Mouse (Mus musculus) limb, embryonic 12.5 days (tissue): ENCODE measurements at regions not wholly inside any gene's neighbourhood (a gene's known extent, or its start where the extent isn't known, plus 50 kb on each side); places are given as distances from the start of the nearest gene placed in this dataset.

Source experiments
- ATAC-seq: fragments of 200-750 bp; cut with Nextera tagmentation; 2 replicates; pipeline ENCODE4 v1.8.0; 2017; ENCODE audit warnings: low read depth, moderate TSS enrichment; ENCODE audit not compliant: insufficient number of reproducible peaks, insufficient read depth, low FRiP score, low TSS enrichment
- H3K27ac ChIP-seq: fragments of 300-500 bp; sonication (generic); 2 replicates; pipeline ENCODE4 v1.5.1; 2016; ENCODE audit warnings: mild to moderate bottlenecking, moderate library complexity
- H3K27me3 ChIP-seq: fragments of 300-500 bp; sonication (generic); 2 replicates; pipeline ENCODE4 v1.6.1; 2016; ENCODE audit warnings: mild to moderate bottlenecking, moderate library complexity
- H3K36me3 ChIP-seq: fragments of 300-500 bp; sonication (generic); 2 replicates; pipeline ENCODE4 v1.6.1; 2016; ENCODE audit warnings: mild to moderate bottlenecking, moderate library complexity
- H3K4me1 ChIP-seq: fragments of 300-500 bp; sonication (generic); replicated peaks from 2 replicates; pipeline ENCODE4 v1.6.1; 2016
- H3K4me2 ChIP-seq: fragments of 300-500 bp; sonication (generic); 2 replicates; pipeline ENCODE4 v1.6.1; 2016; ENCODE audit warnings: mild to moderate bottlenecking, moderate library complexity
- H3K4me3 ChIP-seq: fragments of 300-500 bp; sonication (generic); replicated peaks from 2 replicates; pipeline ENCODE4 v1.5.1; 2016; ENCODE audit warnings: mild to moderate bottlenecking
- H3K9ac ChIP-seq: fragments of 300-500 bp; sonication (generic); replicated peaks from 2 replicates; pipeline ENCODE4 v1.6.1; 2016; ENCODE audit warnings: mild to moderate bottlenecking, moderate library complexity
- H3K9me3 ChIP-seq: fragments of 300-500 bp; sonication (generic); 2 replicates; pipeline ENCODE4 v1.6.1; 2016; ENCODE audit warnings: mild to moderate bottlenecking, moderate library complexity
- WGBS: fragments of 180-500 bp; shearing (Covaris S2); methylation state at CpG from one replicate; pipeline ENCODE4 v1.1.7; 2016; 5-methylcytosine and 5-hydroxymethylcytosine counted together

GRCm38 (mm10) chr1:35754170-35754569, 314.0 kb upstream of the Hs6st1 start:
- 79% methylated on average over 11 of the region's 11 CpGs for WGBS
- no peak overlapping the region for H3K4me2 ChIP-seq
- no peaks in the 10 kb centered on the region for H3K9me3 ChIP-seq
- no peak overlapping the region for H3K9ac ChIP-seq
- no peak overlapping the region for H3K4me3 ChIP-seq
- H3K4me1 ChIP-seq: 0 out of 2 replicates have a peak, but pooled peaks cover 3% of the 10 kb centered on the region
- no peaks in the 10 kb centered on the region for H3K27me3 ChIP-seq
- no peak for ATAC-seq
- no peaks in the 10 kb centered on the region for H3K36me3 ChIP-seq
- H3K27ac ChIP-seq: no peak overlapping the region

- Histone ChIP-seq H3K4me2 (no peak overlapping the region), H3K27ac (no peak overlapping the region), H3K27me3 (no peaks in the 10 kb centered on the region), H3K4me3 (no peak overlapping the region), H3K9ac (no peak overlapping the region), H3K36me3 (no peaks in the 10 kb centered on the region), H3K4me1 (peaks cover 6% of the 10 kb centered on the region; the same call in 1 of the 2 replicates), H3K9me3 (no peaks in the 10 kb centered on the region)
- no peak for ATAC-seq
- 45% methylated on average over 12 of the region's 12 CpGs for WGBS
Measured at GRCm38 (mm10) chr1:35759010-35759409, 309.2 kb upstream of the Hs6st1 start.

DNA sequence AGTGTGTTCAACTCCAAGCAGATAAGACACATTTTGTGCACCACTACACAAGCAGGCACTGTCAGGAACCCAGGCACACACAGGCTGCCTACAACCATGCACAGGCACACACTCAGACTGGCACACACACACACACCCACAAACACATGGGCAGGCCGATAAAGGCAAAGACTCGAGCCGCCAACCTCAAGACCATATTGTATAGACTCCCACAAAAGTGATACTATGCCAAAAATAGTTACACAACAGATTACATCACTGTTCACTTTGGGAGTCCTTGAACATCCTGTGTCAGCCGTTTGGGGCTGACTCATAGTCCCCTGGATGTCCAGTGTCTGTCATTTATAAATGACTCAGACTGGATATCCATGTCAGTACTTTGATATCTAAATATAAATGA, 308.6 kb upstream of the Hs6st1 start:
- Histone ChIP-seq H3K4me1 (peaks cover 6% of the 10 kb centered on the region; the same call in 1 of the 2 replicates), H3K9ac (no peak overlapping the region), H3K4me3 (no peak overlapping the region), H3K27me3 (no peaks in the 10 kb centered on the region), H3K36me3 (no peaks in the 10 kb centered on the region), H3K9me3 (no peaks in the 10 kb centered on the region), H3K4me2 (no peak overlapping the region), H3K27ac (no peak overlapping the region)
- ATAC-seq: no peak
- 89% methylated on average over 4 of the region's 4 CpGs for WGBS

GRCm38 (mm10) chr1:35763051-35763450, 305.1 kb upstream of the Hs6st1 start:
- peak; percentile 41; the same call in 1 of the 2 replicates for ATAC-seq
- Histone ChIP-seq H3K4me2 (no peak overlapping the region), H3K9ac (no peak overlapping the region), H3K4me3 (no peak overlapping the region), H3K4me1 (peaks cover 6% of the 10 kb centered on the region; the same call in 1 of the 2 replicates), H3K36me3 (no peaks in the 10 kb centered on the region), H3K27ac (no peak overlapping the region), H3K27me3 (no peaks in the 10 kb centered on the region), H3K9me3 (no peaks in the 10 kb centered on the region)
- 82% methylated on average over 9 of the region's 9 CpGs for WGBS

GRCm38 (mm10) chr1:35763456-35763855, 304.7 kb upstream of the Hs6st1 start:
- ATAC-seq: 0 out of 2 replicates have a peak, but pooled peaks have one; percentile 35
- WGBS: 80% methylated on average over 10 of the region's 10 CpGs
- no peaks in the 10 kb centered on the region for H3K9me3 ChIP-seq

DNA sequence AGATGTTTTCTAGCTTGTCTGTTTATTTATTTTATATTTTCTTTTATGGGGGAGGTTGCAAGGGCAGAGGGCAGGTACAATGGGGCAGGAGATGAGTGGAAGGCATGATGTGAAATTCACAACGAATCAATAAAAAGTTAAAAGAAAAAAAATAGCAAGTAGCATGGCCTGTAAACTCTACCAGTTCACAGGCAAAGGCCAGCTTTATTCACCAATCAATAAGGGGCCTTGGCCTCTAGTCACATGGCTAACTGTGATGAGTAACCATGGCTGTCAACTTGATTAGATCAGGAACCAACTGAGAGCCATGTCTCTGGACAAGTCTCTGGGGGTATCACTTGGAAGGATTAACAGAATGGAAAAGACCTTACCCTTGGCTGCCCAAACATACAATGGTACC, 304.1 kb upstream of the Hs6st1 start:
- Histone ChIP-seq H3K4me3 (no peak overlapping the region), H3K36me3 (no peaks in the 10 kb centered on the region), H3K9ac (no peak overlapping the region), H3K27me3 (no peaks in the 10 kb centered on the region), H3K27ac (no peak overlapping the region), H3K9me3 (no peaks in the 10 kb centered on the region), H3K4me2 (no peak overlapping the region), H3K4me1 (peaks cover 4% of the 10 kb centered on the region; the same call in 1 of the 2 replicates)
- WGBS: 83% methylated on average over 1 of the region's 1 CpGs
- no peak for ATAC-seq

More at GRCm38 (mm10) chr1:35763456-35763855, 304.7 kb upstream of the Hs6st1 start:
- no peak overlapping the region for H3K4me2 ChIP-seq
- H3K27ac ChIP-seq: no peak overlapping the region
- H3K27me3 ChIP-seq: no peaks in the 10 kb centered on the region
- H3K36me3 ChIP-seq: no peaks in the 10 kb centered on the region
- no peak overlapping the region for H3K4me3 ChIP-seq
- H3K9ac ChIP-seq: no peak overlapping the region
- peaks cover 6% of the 10 kb centered on the region; the same call in 1 of the 2 replicates for H3K4me1 ChIP-seq

DNA sequence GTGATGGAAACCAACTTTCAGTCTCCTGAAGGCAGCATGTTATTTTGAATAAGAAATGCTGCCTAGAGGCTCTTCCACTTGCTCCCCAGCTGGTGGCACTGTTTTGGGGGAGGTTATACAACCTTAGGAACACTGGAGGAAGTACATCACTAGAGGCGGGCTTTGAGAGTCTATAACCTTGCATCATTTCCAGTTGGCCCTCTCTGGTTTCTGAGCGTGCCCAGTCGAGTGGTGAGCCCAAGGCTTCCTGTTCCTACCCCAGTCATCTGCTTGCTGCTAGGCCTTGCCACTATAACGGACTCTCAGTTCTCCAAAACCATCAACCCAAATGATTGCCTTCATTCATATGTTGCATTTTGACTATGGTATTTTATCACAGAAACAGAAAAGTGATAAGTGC, 302.5 kb upstream of the Hs6st1 start:
- Histone ChIP-seq H3K4me1 (no peaks in the 10 kb centered on the region), H3K27me3 (no peaks in the 10 kb centered on the region)

DNA sequence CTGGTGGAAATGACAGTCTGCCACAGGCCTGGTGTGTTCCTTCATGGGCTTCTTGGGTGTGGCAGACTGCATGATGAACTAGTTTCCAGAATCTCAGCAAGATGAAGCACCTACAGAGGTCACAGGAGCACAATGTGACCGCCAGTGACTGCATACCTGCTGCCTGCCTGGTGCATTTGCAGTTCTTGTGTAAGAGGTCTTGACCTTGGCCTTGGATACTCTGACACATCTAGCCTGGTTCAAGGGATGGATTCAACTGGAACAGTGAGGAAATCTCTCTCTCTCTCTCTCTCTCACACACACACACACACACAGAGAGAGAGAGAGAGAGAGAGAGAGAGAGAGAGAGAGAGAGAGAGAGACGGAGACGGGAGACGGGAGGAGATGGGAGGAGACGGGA, 301.9 kb upstream of the Hs6st1 start:
- 95% methylated on average over 5 of the region's 5 CpGs for WGBS
- Histone ChIP-seq H3K4me2 (no peak overlapping the region), H3K27me3 (no peaks in the 10 kb centered on the region), H3K36me3 (no peaks in the 10 kb centered on the region), H3K4me3 (no peak overlapping the region), H3K9me3 (no peaks in the 10 kb centered on the region), H3K27ac (no peak overlapping the region), H3K9ac (no peak overlapping the region), H3K4me1 (no peaks in the 10 kb centered on the region)
- ATAC-seq: no peak

More for the DNA sequence above, 302.5 kb upstream of the Hs6st1 start:
- ATAC-seq: no peak
- Histone ChIP-seq H3K9ac (no peak overlapping the region), H3K36me3 (no peaks in the 10 kb centered on the region), H3K4me2 (no peak overlapping the region), H3K9me3 (no peaks in the 10 kb centered on the region), H3K27ac (no peak overlapping the region), H3K4me3 (no peak overlapping the region)
- WGBS: 91% methylated on average over 4 of the region's 4 CpGs

DNA sequence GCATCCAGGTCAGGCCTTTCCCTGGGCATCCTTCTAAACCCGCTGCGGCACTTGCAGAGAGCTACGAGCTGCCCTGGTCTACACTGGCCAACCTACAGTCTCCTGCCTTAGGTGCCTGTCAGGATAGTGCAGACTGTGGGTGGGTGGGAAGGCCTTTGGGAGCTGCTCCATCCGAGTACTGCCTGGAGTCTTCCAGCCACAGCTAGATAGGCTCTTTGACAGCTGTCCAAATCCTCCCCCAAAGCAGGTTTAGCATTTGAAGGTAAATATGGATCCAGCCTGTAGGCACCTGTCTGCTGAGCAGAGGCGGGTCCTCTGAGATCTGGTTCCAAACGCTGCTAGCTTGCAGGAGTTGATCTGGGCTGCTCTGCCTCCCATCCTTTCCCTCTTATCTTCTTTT, 295.6 kb upstream of the Hs6st1 start:
- WGBS: 86% methylated on average over 6 of the region's 6 CpGs
- Histone ChIP-seq H3K4me2 (no peak overlapping the region), H3K27ac (no peak overlapping the region), H3K36me3 (no peaks in the 10 kb centered on the region), H3K9me3 (no peaks in the 10 kb centered on the region), H3K9ac (no peak overlapping the region), H3K27me3 (no peaks in the 10 kb centered on the region), H3K4me3 (no peak overlapping the region), H3K4me1 (no peaks in the 10 kb centered on the region)
- ATAC-seq: no peak

DNA sequence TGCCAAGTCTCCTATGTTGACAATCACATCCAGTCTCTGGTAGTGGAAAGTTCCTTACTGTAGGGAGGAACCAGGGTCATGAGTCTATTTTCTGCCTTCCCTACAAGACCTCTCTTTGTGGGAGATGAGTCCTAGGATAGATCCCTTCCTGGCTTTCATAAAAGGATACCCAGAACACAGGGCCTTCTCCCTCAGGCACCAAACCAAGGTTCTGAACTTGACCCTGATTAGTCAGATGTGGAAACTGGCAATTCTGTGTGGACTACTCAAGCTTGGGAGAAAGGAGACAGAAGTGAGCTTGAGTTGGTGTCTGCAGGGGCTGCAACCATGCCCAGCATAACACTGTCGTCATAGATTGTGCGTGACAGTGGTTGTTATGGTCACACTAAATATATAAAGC, 293.6 kb upstream of the Hs6st1 start:
- 95% methylated on average over 2 of the region's 2 CpGs for WGBS
- no peak for ATAC-seq
- no peaks in the 10 kb centered on the region for H3K27me3 ChIP-seq
- no peaks in the 10 kb centered on the region for H3K4me1 ChIP-seq
- H3K9me3 ChIP-seq: no peaks in the 10 kb centered on the region
- no peak overlapping the region for H3K27ac ChIP-seq
- no peak overlapping the region for H3K9ac ChIP-seq
- H3K36me3 ChIP-seq: no peaks in the 10 kb centered on the region
- H3K4me3 ChIP-seq: no peak overlapping the region
- no peak overlapping the region for H3K4me2 ChIP-seq

- no peak for ATAC-seq
- WGBS: 88% methylated on average over 2 of the region's 2 CpGs
- Histone ChIP-seq H3K4me1 (no peaks in the 10 kb centered on the region), H3K4me3 (no peak overlapping the region), H3K9me3 (no peaks in the 10 kb centered on the region), H3K4me2 (no peak overlapping the region), H3K9ac (no peak overlapping the region), H3K36me3 (no peaks in the 10 kb centered on the region), H3K27me3 (no peaks in the 10 kb centered on the region), H3K27ac (no peak overlapping the region)
Measured at GRCm38 (mm10) chr1:35782668-35783067, 285.5 kb upstream of the Hs6st1 start.

- H3K9me3 ChIP-seq: peaks cover 6% of the 10 kb centered on the region; the same call in 1 of the 2 replicates
- no peak overlapping the region for H3K4me3 ChIP-seq
- no peak overlapping the region for H3K9ac ChIP-seq
- H3K27ac ChIP-seq: no peak overlapping the region
- H3K4me2 ChIP-seq: no peak overlapping the region
- H3K27me3 ChIP-seq: no peaks in the 10 kb centered on the region
- no peaks in the 10 kb centered on the region for H3K4me1 ChIP-seq
- no peaks in the 10 kb centered on the region for H3K36me3 ChIP-seq
- ATAC-seq: no peak
- WGBS: 65% methylated on average over 6 of the region's 6 CpGs
Measured at GRCm38 (mm10) chr1:35783427-35783826, 284.8 kb upstream of the Hs6st1 start.
